Mouse (Mus musculus): ENCODE data around the gene Nek2. TPM values are rescaled to one million over a fixed set of nuclear protein-coding genes. Genes with fewer than 3 reads are reported as not detected.
A peak's percentile ranks its signal among the peaks of the same experiment; 100 is the strongest.

Gene Nek2
- polyA plus RNA-seq, 1 experiment from 2014 or later: 16.5 TPM

DNA sequence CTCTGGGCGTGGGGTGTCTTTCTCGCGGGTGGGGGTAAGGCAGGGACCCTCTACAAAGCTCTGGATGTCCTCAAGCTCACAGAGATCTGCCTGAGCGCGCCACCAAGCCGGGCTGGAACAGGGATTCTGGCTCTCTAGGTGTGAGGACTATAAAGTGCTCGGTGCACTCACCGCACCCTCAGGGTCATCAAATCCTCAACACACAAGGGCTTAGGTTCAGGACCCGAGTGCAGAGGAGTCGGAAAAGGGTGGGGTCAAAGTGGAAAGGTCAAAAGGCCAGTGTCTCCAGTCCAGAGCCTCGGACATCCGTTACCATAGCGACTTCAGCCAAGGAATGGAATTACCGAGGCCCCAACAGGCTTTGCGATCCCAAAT, 306 bp upstream of the Nek2 start:
- no peak overlapping the region for H3K27ac ChIP-seq (ENCODE audit: low read length)
- H3K9ac ChIP-seq (replicated peaks; ENCODE audit: low read depth, low read length): peak overlapping the region; percentile 55
- peak; percentile 41 for ATAC-seq
- no peaks in the 10 kb centered on the region for H3K36me3 ChIP-seq (ENCODE audit: control insufficient read depth, insufficient read depth)
- H3K4me1 ChIP-seq (replicated peaks; ENCODE audit: control insufficient read depth, insufficient read depth, low read length): peaks cover 17% of the 10 kb centered on the region
- H3K4me3 ChIP-seq (replicated peaks; ENCODE audit: low read length): peak overlapping the region; percentile 87
- 2% methylated on average over 15 of the region's 15 CpGs for WGBS
- H3K27me3 ChIP-seq (replicated peaks; ENCODE audit: control insufficient read depth, insufficient read depth, low read length): no peaks in the 10 kb centered on the region
- H3K9me3 ChIP-seq (ENCODE audit: control insufficient read depth, low read length): no peaks in the 10 kb centered on the region
- H3K4me2 ChIP-seq (ENCODE audit: low read length): peak overlapping the region; percentile 72

DNA sequence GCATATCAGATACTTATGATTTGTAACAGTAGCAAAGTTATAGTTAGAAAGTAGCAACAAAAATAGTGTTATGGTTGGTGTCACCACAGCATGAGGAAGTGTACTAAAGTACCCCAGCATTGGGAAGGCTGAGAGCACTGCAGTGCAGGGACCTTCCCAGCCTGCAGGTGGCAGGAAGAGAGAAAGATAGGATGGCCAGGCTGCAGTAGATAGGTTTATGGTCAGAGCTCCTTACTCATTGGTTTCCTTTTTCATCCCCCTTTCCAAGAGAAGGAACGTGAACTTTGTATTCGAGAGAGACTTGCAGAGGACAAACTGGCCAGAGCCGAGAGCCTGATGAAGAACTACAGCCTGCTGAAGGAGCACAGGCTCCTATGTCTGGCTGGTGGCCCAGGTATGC, 7.9 kb downstream of the Nek2 start:
- ATAC-seq: no peak
- Histone ChIP-seq H3K27ac (ENCODE audit: low read length) (no peak overlapping the region), H3K36me3 (ENCODE audit: control insufficient read depth, insufficient read depth) (no peaks in the 10 kb centered on the region; the same call in 1 of the 2 replicates), H3K9ac (replicated peaks; ENCODE audit: low read depth, low read length) (no peak overlapping the region), H3K4me3 (replicated peaks; ENCODE audit: low read length) (no peak overlapping the region), H3K27me3 (replicated peaks; ENCODE audit: control insufficient read depth, insufficient read depth, low read length) (no peaks in the 10 kb centered on the region), H3K4me2 (ENCODE audit: low read length) (no peak overlapping the region), H3K9me3 (ENCODE audit: control insufficient read depth, low read length) (no peaks in the 10 kb centered on the region), H3K4me1 (replicated peaks; ENCODE audit: control insufficient read depth, insufficient read depth, low read length) (no peaks in the 10 kb centered on the region)
- 87% methylated on average over 3 of the region's 3 CpGs for WGBS

DNA sequence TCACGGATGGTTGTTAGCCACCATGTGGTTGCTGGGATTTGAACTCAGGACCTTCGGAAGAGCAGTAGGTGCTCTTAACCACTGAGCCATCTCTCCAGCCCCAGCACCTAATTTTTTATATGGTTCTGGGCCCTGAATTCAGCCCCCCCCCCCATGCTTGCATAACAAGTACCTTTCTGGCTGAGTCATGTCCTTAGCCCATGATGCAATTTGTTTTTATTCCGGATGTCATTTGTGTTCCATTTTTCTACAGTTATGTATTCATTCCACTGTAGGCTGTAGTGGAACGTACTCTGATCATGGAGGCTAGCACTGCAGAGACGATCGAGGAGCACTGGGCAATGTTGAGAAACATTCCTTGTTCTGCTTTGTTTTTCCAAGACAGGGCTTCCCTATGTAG, 12.2 kb downstream of the Nek2 start:
- WGBS: 95% methylated on average over 6 of the region's 6 CpGs

DNA sequence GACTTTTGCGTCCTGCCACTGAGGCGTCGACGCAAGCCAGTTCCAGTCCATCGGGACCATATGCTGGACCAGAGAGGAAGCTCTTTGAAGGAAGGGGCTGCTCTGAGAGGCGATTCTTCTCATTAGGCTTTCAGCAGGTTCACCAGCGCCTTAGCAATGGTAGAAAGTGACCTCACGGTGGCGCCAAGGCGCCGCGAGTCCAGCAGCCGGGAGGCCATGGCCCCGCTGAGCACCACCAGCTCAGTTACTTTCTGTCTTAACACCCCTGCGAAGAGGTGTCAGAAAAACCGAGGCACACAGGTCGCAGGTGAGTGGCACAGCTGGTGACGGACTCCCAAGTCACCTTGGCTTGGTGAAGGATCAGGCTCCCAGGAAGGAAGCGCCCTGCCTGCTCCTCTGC, 13.6 kb downstream of the Nek2 start:
- no peak overlapping the region for H3K4me3 ChIP-seq (replicated peaks; ENCODE audit: low read length)

More for the DNA sequence above, 12.2 kb downstream of the Nek2 start:
- ATAC-seq: no peak
- H3K27ac ChIP-seq (ENCODE audit: low read length): no peak overlapping the region
- H3K27me3 ChIP-seq (replicated peaks; ENCODE audit: control insufficient read depth, insufficient read depth, low read length): no peaks in the 10 kb centered on the region
- H3K36me3 ChIP-seq (ENCODE audit: control insufficient read depth, insufficient read depth): no peaks in the 10 kb centered on the region; the same call in 1 of the 2 replicates
- H3K4me1 ChIP-seq (replicated peaks; ENCODE audit: control insufficient read depth, insufficient read depth, low read length): no peaks in the 10 kb centered on the region
- H3K9ac ChIP-seq (replicated peaks; ENCODE audit: low read depth, low read length): no peak overlapping the region
- H3K4me2 ChIP-seq (ENCODE audit: low read length): no peak overlapping the region
- no peaks in the 10 kb centered on the region for H3K9me3 ChIP-seq (ENCODE audit: control insufficient read depth, low read length)
- no peak overlapping the region for H3K4me3 ChIP-seq (replicated peaks; ENCODE audit: low read length)

DNA sequence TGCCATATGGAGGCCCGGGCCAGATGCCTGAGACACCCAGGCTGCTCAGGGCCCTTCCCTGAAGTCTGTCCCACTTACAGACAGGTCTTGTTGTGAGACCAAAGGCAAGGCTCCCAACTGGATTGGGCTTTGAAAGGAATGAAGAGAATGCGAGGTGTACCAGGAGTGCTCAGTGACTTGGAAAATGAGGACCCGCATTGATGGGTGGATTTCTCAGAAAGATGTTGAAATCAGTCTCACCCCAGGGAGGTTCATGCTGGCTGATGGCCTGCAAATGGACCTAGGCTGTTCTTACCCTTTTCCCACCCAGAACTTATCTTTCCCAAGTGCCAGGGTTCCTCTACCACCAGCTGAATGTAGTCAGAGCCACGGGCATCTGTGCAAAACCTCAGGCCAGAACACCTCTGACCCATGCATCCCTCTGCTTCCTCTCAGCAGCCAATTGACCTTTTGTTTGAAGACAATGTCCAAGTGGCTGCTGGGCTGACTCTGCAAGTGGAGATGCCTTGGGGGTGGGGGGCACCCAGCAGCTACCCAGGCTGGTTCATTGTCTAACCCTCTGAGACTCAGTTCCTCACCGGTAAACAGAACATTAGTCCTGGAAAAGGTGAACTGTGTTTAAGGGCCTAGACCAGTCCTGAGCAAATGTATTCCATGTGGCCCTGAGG, 15.2 kb downstream of the Nek2 start:
- no peak for ATAC-seq
- no peak overlapping the region for H3K4me2 ChIP-seq (ENCODE audit: low read length)
- H3K27me3 ChIP-seq (replicated peaks; ENCODE audit: control insufficient read depth, insufficient read depth, low read length): no peaks in the 10 kb centered on the region
- no peaks in the 10 kb centered on the region for H3K9me3 ChIP-seq (ENCODE audit: control insufficient read depth, low read length)
- WGBS: 39% methylated on average over 5 of the region's 5 CpGs
- H3K4me1 ChIP-seq (replicated peaks; ENCODE audit: control insufficient read depth, insufficient read depth, low read length): no peaks in the 10 kb centered on the region
- no peak overlapping the region for H3K4me3 ChIP-seq (replicated peaks; ENCODE audit: low read length)
- no peaks in the 10 kb centered on the region for H3K36me3 ChIP-seq (ENCODE audit: control insufficient read depth, insufficient read depth)
- H3K9ac ChIP-seq (replicated peaks; ENCODE audit: low read depth, low read length): no peak overlapping the region
- no peak overlapping the region for H3K27ac ChIP-seq (ENCODE audit: low read length)

More for the DNA sequence above, 13.6 kb downstream of the Nek2 start:
- 12% methylated on average over 19 of the region's 19 CpGs for WGBS
- no peaks in the 10 kb centered on the region for H3K9me3 ChIP-seq (ENCODE audit: control insufficient read depth, low read length)
- no peak overlapping the region for H3K27ac ChIP-seq (ENCODE audit: low read length)
- H3K36me3 ChIP-seq (ENCODE audit: control insufficient read depth, insufficient read depth): no peaks in the 10 kb centered on the region
- no peak overlapping the region for H3K9ac ChIP-seq (replicated peaks; ENCODE audit: low read depth, low read length)
- H3K4me1 ChIP-seq (replicated peaks; ENCODE audit: control insufficient read depth, insufficient read depth, low read length): no peaks in the 10 kb centered on the region
- no peak overlapping the region for H3K4me2 ChIP-seq (ENCODE audit: low read length)
- H3K27me3 ChIP-seq (replicated peaks; ENCODE audit: control insufficient read depth, insufficient read depth, low read length): no peaks in the 10 kb centered on the region
- ATAC-seq: peak; percentile 76

DNA sequence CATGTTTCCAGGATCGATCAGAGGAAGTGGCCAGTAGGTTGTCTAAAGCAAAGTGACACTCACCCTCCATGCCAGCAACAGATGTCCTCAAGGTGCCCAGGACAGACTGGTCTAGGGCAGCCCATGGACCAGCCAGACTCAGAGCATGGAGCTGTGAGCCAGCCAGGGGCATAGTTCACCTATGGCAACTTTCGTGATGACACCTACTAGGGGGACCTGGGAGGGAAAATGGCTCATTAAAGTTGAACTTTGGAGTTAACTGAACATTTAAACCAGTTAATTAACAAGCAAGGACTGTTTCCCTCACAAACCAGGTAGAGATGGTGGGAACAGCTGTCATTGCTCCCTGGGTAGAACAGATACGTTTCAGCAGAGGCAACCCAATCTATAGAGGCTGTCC, 16.4 kb downstream of the Nek2 start:
- H3K27me3 ChIP-seq (replicated peaks; ENCODE audit: control insufficient read depth, insufficient read depth, low read length): no peaks in the 10 kb centered on the region
- 88% methylated on average over 3 of the region's 3 CpGs for WGBS
- H3K9me3 ChIP-seq (ENCODE audit: control insufficient read depth, low read length): no peaks in the 10 kb centered on the region
- no peak overlapping the region for H3K4me3 ChIP-seq (replicated peaks; ENCODE audit: low read length)
- H3K36me3 ChIP-seq (ENCODE audit: control insufficient read depth, insufficient read depth): no peaks in the 10 kb centered on the region
- no peak for ATAC-seq
- no peak overlapping the region for H3K27ac ChIP-seq (ENCODE audit: low read length)
- no peaks in the 10 kb centered on the region for H3K4me1 ChIP-seq (replicated peaks; ENCODE audit: control insufficient read depth, insufficient read depth, low read length)
- H3K9ac ChIP-seq (replicated peaks; ENCODE audit: low read depth, low read length): no peak overlapping the region
- H3K4me2 ChIP-seq (ENCODE audit: low read length): no peak overlapping the region

DNA sequence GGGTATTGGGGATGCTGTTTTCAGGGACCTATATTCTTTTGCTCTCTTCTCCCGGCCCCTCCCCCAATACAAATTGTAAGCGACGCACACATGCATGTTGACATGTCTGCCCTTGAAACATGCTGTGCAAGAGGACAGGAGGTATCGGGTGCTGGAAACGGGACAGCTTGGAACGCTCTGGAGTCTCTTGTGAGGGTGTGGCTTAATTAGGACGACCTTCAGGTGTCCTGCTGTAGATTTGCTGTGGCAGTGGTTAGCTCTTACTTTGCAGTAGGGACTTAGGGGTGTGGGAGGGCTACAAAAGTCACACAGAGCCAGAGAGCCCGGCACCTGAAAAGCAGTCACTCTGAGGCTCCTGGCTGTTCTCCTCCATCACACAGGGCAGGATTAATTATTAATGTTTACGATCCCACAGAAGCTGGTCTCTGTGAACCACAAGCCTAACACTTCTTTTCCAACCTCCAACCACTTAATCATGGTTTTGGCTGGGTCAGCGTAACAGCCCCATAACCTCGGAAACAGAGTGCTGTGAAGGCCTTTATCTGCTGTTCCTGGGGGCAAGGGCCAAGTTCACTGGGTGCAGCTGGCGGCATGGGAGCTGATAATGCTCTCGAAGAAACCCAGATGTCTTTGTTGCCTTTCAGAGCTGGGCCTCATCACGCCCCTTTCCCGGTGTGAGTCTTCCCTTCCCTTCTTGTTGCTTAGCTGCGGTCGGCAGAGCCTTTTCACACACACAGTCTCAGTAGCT, 17.9 kb downstream of the Nek2 start:
- Histone ChIP-seq H3K36me3 (ENCODE audit: control insufficient read depth, insufficient read depth) (no peaks in the 10 kb centered on the region), H3K9me3 (ENCODE audit: control insufficient read depth, low read length) (no peaks in the 10 kb centered on the region), H3K27ac (ENCODE audit: low read length) (no peak overlapping the region), H3K4me1 (replicated peaks; ENCODE audit: control insufficient read depth, insufficient read depth, low read length) (no peaks in the 10 kb centered on the region), H3K9ac (replicated peaks; ENCODE audit: low read depth, low read length) (no peak overlapping the region), H3K27me3 (replicated peaks; ENCODE audit: control insufficient read depth, insufficient read depth, low read length) (no peaks in the 10 kb centered on the region), H3K4me2 (ENCODE audit: low read length) (no peak overlapping the region), H3K4me3 (replicated peaks; ENCODE audit: low read length) (no peak overlapping the region)
- no peak for ATAC-seq
- WGBS: 58% methylated on average over 17 of the region's 17 CpGs

DNA sequence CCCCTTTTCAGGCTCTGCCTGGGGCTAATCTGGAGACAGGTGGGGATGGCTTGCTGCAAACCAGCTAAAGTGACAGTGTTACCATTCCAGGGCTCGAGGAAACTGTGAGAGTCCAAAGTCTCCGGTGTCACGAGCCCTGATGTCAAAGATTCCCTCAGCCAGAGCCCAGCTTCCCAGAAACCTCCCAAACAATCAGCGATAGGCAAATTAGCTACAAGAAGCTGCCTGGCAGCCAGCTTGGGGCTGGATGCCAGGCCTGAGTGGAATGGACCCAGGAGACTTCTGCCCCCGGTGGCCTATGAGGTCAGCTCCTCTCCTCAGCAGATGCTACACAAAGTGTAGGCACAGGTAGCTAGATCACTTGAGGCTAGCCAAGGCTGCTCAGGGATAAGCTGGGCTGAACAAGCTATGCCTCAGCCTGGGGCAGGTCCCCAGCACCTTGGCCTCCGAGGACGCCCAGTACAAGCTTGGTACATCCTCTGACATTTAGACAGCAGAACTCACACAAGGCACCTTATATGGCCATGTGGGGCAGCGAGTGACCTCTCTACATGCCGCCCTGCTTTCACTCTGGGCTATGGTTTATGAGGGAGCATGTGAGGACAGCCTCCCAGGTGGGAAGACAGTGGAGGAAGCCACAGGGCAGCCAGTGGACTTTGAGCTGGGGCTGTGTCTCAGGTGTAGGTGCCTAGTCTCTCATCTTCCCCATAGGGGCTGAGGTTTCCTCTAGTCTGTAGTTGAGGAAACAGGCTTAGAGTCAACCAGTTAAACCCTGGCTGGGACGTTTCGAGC, 19.7 kb downstream of the Nek2 start:
- no peak for ATAC-seq
- H3K4me2 ChIP-seq (ENCODE audit: low read length): no peak overlapping the region
- no peak overlapping the region for H3K9ac ChIP-seq (replicated peaks; ENCODE audit: low read depth, low read length)
- no peaks in the 10 kb centered on the region for H3K36me3 ChIP-seq (ENCODE audit: control insufficient read depth, insufficient read depth)
- no peak overlapping the region for H3K27ac ChIP-seq (ENCODE audit: low read length)
- 87% methylated on average over 11 of the region's 11 CpGs for WGBS
- no peaks in the 10 kb centered on the region for H3K27me3 ChIP-seq (replicated peaks; ENCODE audit: control insufficient read depth, insufficient read depth, low read length)
- no peaks in the 10 kb centered on the region for H3K4me1 ChIP-seq (replicated peaks; ENCODE audit: control insufficient read depth, insufficient read depth, low read length)
- no peaks in the 10 kb centered on the region for H3K9me3 ChIP-seq (ENCODE audit: control insufficient read depth, low read length)
- H3K4me3 ChIP-seq (replicated peaks; ENCODE audit: low read length): no peak overlapping the region

DNA sequence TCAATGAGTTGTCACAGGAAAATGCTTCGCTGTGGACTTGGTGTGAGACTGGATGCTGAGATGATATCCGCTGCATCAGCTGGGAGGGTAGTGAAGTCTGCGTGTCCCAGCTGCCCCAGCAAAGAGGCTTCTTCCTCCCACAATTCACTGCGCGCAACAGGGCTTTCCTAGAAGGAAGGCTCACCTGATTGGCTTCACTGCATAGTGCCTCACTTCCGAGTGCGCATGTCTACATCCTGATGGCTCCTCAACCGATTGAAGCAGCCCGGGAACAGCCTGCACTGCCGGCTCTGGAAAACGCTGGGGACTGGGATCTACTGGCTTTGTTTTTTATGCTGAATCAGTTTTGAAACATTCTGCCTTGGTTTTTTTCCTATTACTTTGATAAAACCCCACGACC, 21.0 kb downstream of the Nek2 start:
- H3K4me2 ChIP-seq (ENCODE audit: low read length): no peak overlapping the region
- H3K9me3 ChIP-seq (ENCODE audit: control insufficient read depth, low read length): no peaks in the 10 kb centered on the region
- H3K9ac ChIP-seq (replicated peaks; ENCODE audit: low read depth, low read length): no peak overlapping the region
- no peaks in the 10 kb centered on the region for H3K36me3 ChIP-seq (ENCODE audit: control insufficient read depth, insufficient read depth)
- WGBS: 87% methylated on average over 12 of the region's 12 CpGs
- no peak overlapping the region for H3K4me3 ChIP-seq (replicated peaks; ENCODE audit: low read length)
- no peaks in the 10 kb centered on the region for H3K27me3 ChIP-seq (replicated peaks; ENCODE audit: control insufficient read depth, insufficient read depth, low read length)
- H3K4me1 ChIP-seq (replicated peaks; ENCODE audit: control insufficient read depth, insufficient read depth, low read length): no peaks in the 10 kb centered on the region
- H3K27ac ChIP-seq (ENCODE audit: low read length): no peak overlapping the region
- ATAC-seq: no peak

Measured in forebrain, embryonic 16.5 days (tissue).